ENCODE assay signal across 8 mouse cellular contexts in the genomic region with DNA sequence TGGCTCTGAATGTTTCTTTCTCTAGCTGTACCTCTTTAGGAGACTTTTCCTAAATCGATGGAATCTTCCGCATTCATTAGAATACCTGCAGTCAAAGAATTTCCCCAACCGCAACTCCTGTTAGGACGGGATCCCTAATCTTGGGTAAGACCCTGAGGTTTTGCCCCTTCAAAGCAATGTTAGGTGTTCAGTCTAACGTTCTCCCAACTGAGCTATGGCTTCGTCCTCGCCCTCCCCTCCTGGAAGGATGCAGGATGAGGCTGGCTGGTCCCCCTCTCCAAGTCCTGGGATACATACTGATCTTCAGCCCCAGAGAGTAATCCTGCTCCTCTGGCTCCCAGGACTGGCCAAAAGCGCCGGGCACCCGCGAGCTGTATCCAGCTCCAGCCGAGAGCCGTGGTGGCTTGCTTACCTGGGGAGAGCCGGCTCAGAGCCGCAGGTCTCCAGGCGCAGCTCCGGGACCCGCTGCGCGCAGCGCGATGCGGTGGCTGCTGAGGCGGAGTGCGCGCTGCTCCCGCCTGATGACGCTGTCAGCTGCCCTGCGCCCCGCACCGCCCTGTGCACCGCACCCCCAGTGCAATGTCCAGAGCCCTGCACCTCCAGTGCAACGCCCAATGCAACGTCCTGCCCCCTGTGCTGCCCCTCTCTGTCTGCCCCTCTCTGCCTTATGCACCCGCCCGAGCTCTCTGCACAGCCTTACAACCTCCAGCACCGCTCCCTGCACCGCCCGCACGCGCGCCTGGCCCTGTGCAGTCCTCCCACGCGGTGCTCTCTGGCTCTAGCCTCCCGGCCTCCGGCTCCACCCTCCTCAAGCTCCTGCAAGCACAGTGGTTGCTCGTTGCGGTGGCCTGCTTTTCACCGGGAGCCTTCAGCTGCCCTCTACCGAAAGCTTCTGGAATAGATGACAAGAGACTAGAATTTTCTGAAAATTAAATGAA. TPM values are rescaled to one million over a fixed set of nuclear protein-coding genes. Genes with fewer than 3 reads are reported as not detected.
DNase-seq lines count a peak whose midpoint lies in the region; ATAC-seq lines count a peak whose summit lies in the region.

No protein-coding gene starts in this region.

- H3K9ac ChIP-seq in embryonic facial prominence, embryonic 12.5 days: peak overlapping the region; percentile 58
- H3K9ac ChIP-seq in limb, embryonic 13.5 days: peak overlapping the region; percentile 69
- H3K9ac ChIP-seq in midbrain, embryonic 15.5 days: peak overlapping the region; percentile 80

- no peak overlapping the region for H3K27ac ChIP-seq in embryonic facial prominence, embryonic 12.5 days
- no peak overlapping the region for H3K27ac ChIP-seq in limb, embryonic 13.5 days
- H3K27ac ChIP-seq in midbrain, embryonic 15.5 days: peak overlapping the region; percentile 92

- H3K9me3 ChIP-seq in embryonic facial prominence, embryonic 12.5 days: peaks cover 5% of the 10 kb centered on the region
- no peaks in the 10 kb centered on the region for H3K9me3 ChIP-seq in limb, embryonic 13.5 days
- H3K9me3 ChIP-seq in midbrain, embryonic 15.5 days: no peaks in the 10 kb centered on the region

- H3K36me3 ChIP-seq in embryonic facial prominence, embryonic 12.5 days: no peaks in the 10 kb centered on the region
- no peaks in the 10 kb centered on the region for H3K36me3 ChIP-seq in limb, embryonic 13.5 days
- H3K36me3 ChIP-seq in midbrain, embryonic 15.5 days (replicated peaks): no peaks in the 10 kb centered on the region

- peak; percentile 75 for DNase-seq in adrenal gland, postnatal 25 days
- peak; percentile 47 to 63 for DNase-seq in heart, adult 9 months (ENCODE audit: low spot score in 2 of 2)
- DNase-seq in kidney, adult 9 months: peak; percentile 53
- peak; percentile 58 to 59 for DNase-seq in spleen, adult 18-20 months

- peaks cover 24% of the 10 kb centered on the region for H3K27me3 ChIP-seq in embryonic facial prominence, embryonic 12.5 days
- H3K27me3 ChIP-seq in limb, embryonic 13.5 days: peaks cover 35% of the 10 kb centered on the region
- peaks cover 16% of the 10 kb centered on the region; the same call in 1 of the 2 replicates for H3K27me3 ChIP-seq in midbrain, embryonic 15.5 days (replicated peaks)

- peaks cover 5% of the 10 kb centered on the region; the same call in 1 of the 2 replicates for H3K4me1 ChIP-seq in embryonic facial prominence, embryonic 12.5 days
- peaks cover 7% of the 10 kb centered on the region; the same call in 1 of the 2 replicates for H3K4me1 ChIP-seq in limb, embryonic 13.5 days
- H3K4me1 ChIP-seq in midbrain, embryonic 15.5 days: peaks cover 16% of the 10 kb centered on the region

- WGBS in embryonic facial prominence, embryonic 12.5 days: 2% methylated on average over 49 of the region's 50 CpGs
- 3% methylated on average over 47 of the region's 50 CpGs for WGBS in limb, embryonic 13.5 days
- WGBS in midbrain, embryonic 15.5 days: 2% methylated on average over 47 of the region's 50 CpGs

- H3K4me3 ChIP-seq in embryonic facial prominence, embryonic 12.5 days: peak overlapping the region; percentile 47
- peak overlapping the region; percentile 52 for H3K4me3 ChIP-seq in limb, embryonic 13.5 days
- peak overlapping the region; percentile 63 for H3K4me3 ChIP-seq in midbrain, embryonic 15.5 days

- ATAC-seq in embryonic facial prominence, embryonic 12.5 days (ENCODE audit: insufficient number of reproducible peaks, insufficient read depth, low FRiP score, low TSS enrichment): peak; percentile 90
- peak; percentile 94 for ATAC-seq in limb, embryonic 13.5 days (ENCODE audit: low FRiP score, low read depth)
- peak; percentile 99 for ATAC-seq in midbrain, embryonic 15.5 days (replicated peaks)
- no peak for ATAC-seq in erythroid progenitor cell, adult 5-6 weeks (replicated peaks; ENCODE audit: low FRiP score, poor library complexity, severe bottlenecking)

- peak overlapping the region; percentile 99 for H3K4me2 ChIP-seq in embryonic facial prominence, embryonic 12.5 days (replicated peaks)
- peak overlapping the region; percentile 98 for H3K4me2 ChIP-seq in limb, embryonic 13.5 days (replicated peaks)
- peak overlapping the region; percentile 89 for H3K4me2 ChIP-seq in midbrain, embryonic 15.5 days

RNA-seq across cellular contexts. Expression of a gene that starts 0.8 kb away (rescaled TPM):
- 4.9 and 5.8 TPM in 2 replicates for total RNA-seq in adrenal gland, postnatal 25 days (2021)
- 0.69 and 0.87 TPM in 2 replicates for polyA plus RNA-seq in embryonic facial prominence, embryonic 12.5 days (2016; fragmentation: Nextera tagmentation; extraction: Ambion mirVana)
- 0.29 and 0.31 TPM in 2 replicates for polyA plus RNA-seq in limb, embryonic 13.5 days (2015; fragmentation: Nextera tagmentation; extraction: Ambion mirVana)
- 5.2 and 5.7 TPM in 2 replicates for polyA plus RNA-seq in midbrain, embryonic 15.5 days (2015; fragmentation: Nextera tagmentation; extraction: Ambion mirVana)
- total RNA-seq in erythroid progenitor cell, adult 5-6 weeks (2015; ENCODE audit: low replicate concordance): 0.36 TPM in 1 of 2 replicates, not detected in the other
- 0.13 TPM in 1 of 2 replicates, not detected in the other for total RNA-seq in erythroid progenitor cell, adult 5-6 weeks (2017; ENCODE audit: low replicate concordance)

RNA-seq across cellular contexts. Expression of a gene that starts 52.7 kb away (rescaled TPM):
- total RNA-seq in adrenal gland, postnatal 25 days (2021): 3.1 and 3.4 TPM in 2 replicates
- polyA plus RNA-seq in embryonic facial prominence, embryonic 12.5 days (2016; fragmentation: Nextera tagmentation; extraction: Ambion mirVana): 3.3 and 3.4 TPM in 2 replicates
- polyA plus RNA-seq in limb, embryonic 13.5 days (2015; fragmentation: Nextera tagmentation; extraction: Ambion mirVana): 2.4 and 2.5 TPM in 2 replicates
- 1.4 and 1.8 TPM in 2 replicates for polyA plus RNA-seq in midbrain, embryonic 15.5 days (2015; fragmentation: Nextera tagmentation; extraction: Ambion mirVana)
- total RNA-seq in erythroid progenitor cell, adult 5-6 weeks (2015; ENCODE audit: low replicate concordance): 31.9 and 33.9 TPM in 2 replicates
- total RNA-seq in erythroid progenitor cell, adult 5-6 weeks (2017; ENCODE audit: low replicate concordance): 24.4 and 25.9 TPM in 2 replicates
